Mouse (Mus musculus) thymus, postnatal 4 days (tissue): ENCODE results near the gene Foxa3.
A peak's percentile ranks its signal among the peaks of the same experiment; 100 is the strongest.

Experiments
- DNase-seq: peaks from one replicate; pipeline ENCODE4 v3.0.0; 2021

Foxa3 gene

DNA sequence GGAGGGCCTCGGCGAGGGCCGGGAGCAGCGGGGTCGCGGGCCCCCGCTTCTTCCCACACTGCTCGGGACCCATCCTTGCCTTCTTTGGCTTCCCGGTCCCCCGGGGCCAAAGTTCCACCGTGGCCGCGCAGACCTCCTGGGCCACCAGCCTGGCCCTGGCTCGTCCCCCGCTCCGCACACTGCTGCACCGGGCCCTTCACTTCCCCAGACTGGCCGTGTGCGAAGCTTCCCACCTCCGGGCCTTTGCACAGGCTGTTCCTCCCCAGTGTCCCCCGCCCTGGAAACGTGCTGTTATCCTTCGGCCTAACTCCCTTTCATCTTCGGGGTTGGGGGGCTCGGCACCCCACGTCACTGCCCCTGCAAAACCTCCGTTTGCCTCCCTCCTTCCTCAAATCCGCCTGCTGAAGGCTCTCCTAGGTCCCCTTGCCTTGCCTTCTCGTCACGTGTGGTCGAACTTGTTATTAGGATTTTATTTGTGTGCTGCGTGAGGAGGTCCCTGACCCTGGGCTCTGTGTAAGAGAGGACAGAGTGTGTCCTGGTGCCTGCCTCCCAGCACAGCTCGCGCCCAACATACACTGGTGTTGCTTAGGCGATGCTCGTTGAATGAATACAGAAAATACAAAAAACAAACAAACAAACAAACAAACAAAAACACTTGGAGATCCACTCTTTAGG, 1.4 kb upstream of the Foxa3 start:
- no peak for DNase-seq

DNA sequence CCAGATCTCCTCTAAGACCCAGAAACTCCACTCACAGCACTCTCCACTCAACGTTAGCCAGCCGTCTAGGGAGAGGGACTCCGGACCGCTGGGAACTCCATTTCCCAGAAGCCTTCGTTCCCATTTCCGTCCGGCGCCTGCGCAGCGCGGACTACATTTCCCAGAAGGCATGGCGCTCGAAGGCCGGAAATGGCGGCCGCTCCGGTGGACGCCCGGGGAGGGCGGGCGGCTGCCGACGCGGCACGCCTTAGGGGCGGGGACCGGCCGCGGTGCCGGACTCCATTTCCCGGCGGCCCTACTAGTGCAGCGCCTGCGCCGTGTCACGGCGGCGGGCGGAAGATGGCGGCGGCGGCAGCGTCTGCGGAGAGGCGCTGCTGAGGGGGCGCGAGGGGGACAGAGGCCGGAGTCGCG, 763 bp upstream of the Foxa3 start, which contains the start of gene Sympk:
TSS of gene Sympk (plus strand) at position 282 of the 411 bp plus-strand sequence.
- peak; percentile 95 for DNase-seq

DNA sequence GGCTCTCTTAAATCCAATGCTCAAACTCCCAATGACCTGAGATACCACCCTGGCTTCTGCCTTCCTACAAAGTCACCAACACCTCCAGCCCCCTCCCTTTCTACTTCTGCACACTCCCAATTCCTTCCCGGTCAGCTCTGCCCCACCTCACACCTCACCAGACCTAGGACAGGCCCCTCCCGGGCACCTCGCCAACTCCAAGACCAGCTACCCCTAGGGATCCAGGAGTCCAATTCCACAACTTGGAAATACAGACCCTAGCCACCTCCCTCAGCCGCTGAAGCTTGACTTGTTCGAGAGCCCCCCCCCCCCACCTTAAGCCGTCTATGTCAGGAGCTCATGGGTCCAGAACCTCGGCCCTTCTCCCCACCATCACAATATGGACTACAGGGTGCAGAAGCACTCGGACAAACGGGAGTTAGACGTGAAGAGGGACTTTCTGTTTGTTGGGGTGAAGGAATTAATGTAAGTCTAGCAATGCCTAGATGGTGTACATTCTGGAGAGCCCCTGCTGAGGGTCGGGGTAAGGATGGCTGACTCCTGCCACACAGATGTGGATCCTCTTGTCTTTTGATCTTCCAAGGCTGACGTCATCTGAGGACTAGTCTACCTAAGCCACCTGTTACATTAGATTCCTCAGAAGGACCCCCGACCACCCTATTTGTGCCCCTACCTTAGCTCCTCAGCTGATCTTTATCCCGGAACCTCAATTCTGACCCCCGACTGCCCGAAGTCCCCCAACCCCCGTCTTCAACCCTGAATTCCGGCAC, 964 bp downstream of the Foxa3 start:
- no peak for DNase-seq

DNA sequence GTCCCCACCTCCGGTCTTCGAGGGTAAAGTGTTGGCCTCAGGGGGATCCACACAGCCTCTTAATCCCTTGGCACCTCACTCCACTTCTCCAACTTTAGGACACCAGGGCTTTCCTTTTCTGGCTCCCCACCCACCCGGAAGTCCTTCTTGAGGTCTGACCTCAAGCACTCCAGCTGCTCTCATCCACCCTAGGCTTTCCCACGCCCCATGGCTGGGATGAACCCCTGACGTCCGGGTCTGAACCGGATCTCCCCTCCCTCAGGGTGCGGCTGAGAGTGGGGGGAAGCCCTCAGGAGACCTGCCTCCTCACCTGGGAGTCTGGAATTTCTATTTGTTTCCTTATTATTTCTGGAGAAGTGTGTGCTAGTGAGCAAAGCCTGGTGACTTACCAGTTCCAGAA, 2.3 kb downstream of the Foxa3 start:
- no peak for DNase-seq

DNA sequence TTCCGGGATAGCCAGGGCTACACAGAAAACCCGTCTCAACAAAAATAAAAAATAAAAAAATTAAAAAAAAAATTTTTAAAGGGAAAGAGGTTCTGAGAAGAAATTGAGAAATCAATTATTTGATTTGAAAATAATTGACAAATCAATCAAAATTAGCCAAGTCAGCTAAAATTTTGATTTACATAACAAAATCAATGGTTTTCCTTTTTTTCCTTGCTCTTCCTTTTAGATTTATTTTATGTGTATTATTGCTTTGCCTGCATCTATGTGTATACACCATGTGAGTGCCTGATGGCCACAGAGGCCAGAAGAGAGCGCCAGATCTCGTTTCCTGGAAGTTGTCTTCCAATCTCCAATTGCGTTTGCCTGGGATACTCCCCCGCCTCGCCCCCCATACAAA, 5.4 kb downstream of the Foxa3 start:
- DNase-seq: no peak

DNA sequence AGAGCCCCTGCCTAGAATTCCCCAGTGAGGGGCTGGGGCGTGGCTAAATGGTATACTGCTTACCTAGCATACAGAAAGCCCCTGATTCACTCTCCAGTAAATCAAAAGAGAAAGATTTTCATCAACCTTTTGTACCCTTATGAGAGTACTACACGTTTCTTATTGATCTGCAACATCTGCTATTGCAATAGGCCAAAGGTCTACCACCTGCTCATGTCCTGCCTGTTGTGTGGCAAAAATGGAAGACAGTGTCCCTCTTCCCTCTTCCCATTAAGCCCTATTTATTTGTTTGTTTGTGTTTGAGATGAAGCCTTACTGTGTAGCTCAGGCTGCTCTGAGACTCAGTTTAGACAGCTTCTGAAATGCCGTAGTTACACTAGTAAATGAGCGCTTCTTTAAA, 7.3 kb downstream of the Foxa3 start:
- DNase-seq: no peak

DNA sequence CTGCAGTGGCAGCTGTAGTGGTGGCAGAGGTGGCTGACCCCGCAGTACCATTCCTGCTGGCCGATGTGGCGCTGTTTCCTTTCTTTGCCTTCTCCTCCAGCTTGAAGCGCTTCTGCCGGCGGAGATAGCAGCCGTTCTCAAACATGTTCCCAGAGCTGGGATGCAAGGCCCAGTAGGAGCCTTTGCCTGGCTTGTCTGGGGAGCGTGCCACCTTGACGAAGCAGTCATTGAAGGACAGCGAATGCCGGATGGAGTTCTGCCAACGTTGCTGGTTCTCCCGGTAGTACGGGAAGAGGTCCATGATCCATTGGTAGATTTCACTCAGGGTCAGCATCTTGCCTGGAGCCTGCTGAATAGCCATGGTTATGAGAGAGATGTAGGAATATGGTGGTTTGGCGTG, 8.9 kb downstream of the Foxa3 start:
- no peak for DNase-seq

DNA sequence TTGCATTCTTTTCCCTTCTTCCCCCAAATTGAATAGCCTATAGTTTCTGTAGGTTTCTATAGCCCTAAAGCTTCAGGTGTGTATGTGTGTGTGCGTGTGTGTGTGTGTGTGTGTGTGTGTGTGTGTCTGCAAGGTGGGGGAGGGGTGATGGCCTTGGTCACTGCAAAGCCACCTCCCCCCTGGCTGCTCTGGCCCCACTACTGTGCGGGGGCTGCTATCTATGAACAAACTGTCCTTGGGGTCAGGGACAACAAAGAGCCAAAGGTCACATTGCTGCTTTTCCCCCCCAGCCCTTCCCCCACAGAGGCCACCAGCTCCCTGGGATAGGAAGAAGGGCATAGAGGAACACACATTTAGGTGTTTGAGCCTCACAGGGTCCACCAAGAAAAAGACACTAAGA, 10.5 kb downstream of the Foxa3 start:
- DNase-seq: no peak

DNA sequence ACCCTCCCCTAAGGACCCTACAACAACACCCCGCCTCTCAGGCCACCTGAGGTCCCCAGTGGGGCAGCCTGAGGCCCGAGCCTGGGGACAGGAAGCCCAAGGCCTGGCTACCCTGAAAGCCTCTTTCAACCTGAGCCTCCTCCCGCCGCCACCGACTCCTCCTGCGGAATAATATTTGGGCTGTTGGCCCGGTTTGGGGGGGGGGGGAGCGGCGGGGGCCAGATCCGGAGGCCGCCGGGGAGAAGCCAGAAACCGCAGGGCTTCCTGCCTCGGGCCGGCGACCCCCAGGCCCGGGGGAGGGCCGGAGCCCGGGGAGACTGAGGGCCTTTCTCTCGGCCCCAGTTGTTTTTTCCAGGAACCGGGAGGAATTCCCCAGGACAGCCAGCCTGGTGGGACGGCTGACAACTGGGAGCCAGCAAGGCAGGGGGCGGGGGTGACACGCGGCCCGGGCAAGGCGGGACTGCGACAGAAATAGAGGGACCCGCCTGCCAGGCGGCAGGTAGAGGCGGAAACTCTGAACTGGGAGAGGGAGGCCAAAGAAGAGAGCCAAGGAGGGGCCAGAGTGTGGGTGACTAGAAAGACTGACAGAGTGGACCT, 11.2 kb downstream of the Foxa3 start:
- DNase-seq: no peak

DNA sequence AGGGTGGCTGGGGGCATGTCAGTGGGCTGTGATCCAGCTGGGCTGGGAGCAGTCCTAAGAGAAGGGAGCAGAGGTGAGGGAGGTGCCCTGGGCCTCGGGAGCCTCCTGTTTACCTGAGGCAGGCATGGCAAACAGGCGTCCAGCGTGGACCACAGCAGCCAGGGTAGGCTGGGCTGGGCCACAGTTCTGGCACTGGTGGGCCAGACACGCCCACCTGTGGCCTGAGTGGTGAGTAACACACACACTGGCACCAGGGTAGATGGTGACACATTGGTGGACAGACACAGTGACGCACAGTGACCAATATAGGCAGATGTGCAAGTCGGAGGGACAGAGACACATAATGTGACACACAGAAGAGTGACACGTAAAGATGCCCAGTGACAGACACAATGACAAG, 12.8 kb downstream of the Foxa3 start:
- no peak for DNase-seq

DNA sequence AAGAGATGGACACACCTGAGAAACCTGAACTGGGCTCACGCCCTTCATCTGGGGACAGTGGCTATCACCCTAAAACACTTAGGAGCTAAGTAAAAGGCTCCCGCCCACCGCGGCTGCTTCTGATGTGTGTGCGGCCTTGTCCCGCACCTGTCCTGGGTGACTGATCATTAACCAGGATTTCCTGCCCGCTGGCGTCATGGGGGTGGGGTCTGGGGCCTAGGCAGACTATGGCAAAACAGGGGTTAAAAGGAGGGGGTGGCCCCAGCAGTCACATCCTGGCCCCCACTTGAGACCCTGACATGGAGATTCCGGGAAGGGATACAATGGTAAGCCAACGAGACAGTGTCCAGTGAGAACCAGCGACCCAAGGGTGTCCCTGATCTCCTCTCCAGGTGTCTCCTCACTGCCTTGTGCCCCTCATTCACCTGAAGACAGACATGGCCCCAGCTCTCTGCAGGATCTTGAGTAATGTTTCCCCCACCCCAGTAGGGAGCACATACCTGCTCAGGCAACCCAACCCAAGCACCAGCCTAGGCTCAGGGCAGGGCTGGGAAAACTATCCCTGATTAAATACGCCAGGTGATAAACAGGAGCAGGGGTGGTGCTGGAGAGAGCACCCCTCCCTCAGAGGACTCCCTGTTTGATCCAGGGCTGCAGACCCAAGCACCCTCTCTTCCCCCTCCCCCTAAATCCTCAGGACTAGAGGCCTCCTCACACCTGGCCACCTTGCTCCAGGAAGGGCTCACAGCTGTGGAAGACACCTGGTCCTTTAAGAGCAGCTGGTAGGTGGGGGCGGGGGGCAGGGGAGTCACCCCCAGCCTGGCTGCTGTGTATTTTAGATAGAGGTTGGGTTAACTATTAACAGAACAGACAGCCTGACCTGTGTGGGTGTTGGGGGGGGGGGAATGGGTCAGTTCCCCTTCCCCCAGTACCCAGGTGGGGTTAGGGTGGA, 16.0 kb downstream of the Foxa3 start:
- DNase-seq: no peak

DNA sequence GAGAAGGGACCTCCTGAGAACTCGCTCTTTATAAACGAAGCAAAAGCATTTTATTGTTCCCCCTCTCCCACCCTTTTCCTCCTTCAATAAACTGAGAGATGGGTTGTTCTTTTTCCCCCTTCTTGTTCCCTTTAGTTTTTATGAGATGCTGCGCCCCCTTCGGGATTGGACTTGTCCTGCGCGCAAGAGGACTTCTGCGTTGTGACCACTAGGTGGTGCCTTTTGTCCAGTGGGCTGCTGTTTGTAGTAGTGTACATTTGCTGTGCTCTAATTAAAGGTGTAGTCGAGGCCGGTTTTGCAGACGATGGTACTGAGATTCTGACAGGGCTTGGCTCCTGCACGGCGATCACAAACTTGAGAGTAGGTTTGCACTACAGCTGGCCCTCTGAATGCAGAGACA, 16.9 kb downstream of the Foxa3 start:
- peak; percentile 84 for DNase-seq

DNA sequence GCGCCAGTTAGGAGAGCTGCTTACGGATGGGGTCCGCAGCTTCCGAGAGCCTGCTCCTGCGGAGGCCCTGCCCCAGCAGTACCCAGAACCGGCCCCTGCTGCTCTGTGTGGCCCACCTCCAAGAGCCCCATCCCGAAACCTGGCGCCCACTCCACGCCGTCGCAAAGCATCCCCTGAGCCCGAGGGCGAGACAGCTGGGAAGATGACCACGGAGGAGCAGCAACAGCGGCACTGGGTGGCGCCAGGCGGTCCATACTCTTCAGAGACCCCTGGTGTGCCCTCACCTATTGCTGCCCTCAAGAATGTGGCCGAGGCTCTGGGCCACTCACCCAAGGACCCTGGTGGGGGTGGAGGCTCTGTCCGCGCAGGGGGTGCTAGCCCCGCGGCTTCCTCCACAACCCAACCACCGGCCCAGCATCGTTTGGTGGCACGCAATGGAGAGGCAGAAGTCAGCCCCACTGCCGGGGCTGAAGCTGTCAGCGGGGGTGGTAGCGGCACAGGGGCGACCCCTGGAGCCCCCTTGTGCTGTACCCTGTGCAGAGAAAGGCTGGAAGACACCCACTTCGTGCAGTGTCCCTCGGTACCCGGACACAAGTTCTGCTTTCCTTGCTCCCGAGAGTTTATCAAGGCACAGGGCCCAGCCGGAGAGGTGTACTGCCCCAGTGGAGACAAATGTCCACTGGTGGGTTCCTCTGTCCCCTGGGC, 17.8 kb downstream of the Foxa3 start:
- no peak for DNase-seq

DNA sequence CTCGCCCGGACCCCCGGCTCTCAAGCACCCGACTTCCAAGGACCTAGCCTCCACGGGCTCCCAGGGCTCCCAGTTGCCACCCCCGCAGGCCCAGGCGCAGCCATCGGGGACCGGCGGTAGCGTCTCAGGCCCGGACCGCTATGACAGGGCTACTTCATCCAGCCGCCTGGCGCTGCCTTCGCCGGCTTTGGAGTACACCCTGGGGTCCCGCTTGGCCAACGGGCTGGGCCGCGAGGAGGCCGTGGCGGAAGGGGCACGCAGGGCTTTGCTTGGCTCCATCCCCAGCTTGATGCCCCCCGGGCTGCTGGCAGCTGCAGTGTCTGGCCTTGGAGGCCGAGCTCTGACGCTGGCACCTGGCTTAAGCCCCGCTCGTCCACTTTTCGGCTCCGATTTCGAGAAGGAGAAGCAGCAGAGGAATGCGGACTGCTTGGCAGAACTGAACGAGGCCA, 18.7 kb downstream of the Foxa3 start:
- DNase-seq: no peak

DNA sequence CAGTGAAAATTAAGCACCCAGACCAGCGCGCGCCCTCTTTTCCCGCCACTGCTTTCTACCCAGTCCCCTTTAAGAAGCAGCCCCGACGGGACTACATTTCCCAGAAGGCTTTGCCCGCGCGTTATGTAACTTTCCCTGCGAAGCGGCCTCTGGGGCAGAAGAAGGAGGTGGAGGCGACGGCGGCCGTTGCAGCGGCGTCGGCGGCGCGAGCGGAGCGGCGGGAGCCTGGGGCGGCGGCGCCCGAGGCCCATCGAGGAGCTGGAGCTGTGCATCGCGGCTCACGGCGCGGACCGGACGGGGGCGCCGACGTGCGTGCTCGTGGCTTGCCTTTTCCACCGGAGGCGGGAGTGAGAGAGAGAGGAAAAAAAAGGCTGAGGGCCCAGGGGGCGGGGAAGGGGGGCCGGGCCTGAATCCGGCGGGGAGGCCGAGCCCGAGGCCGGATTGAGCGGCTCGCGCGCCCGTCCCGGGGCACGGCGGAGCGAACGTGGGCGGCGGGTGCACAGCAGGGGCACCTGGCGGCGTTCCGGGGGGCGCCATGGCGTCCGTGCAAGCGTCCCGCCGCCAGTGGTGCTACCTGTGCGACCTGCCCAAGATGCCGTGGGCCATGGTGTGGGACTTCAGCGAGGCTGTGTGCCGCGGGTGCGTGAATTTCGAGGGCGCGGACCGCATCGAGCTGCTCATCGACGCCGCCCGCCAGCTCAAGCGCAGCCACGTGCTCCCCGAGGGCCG, 19.3 kb downstream of the Foxa3 start, which contains the start of gene Irf2bp1:
TSS of gene Irf2bp1 (plus strand) at position 143 of the 729 bp plus-strand sequence.
- DNase-seq: peak; percentile 92

DNA sequence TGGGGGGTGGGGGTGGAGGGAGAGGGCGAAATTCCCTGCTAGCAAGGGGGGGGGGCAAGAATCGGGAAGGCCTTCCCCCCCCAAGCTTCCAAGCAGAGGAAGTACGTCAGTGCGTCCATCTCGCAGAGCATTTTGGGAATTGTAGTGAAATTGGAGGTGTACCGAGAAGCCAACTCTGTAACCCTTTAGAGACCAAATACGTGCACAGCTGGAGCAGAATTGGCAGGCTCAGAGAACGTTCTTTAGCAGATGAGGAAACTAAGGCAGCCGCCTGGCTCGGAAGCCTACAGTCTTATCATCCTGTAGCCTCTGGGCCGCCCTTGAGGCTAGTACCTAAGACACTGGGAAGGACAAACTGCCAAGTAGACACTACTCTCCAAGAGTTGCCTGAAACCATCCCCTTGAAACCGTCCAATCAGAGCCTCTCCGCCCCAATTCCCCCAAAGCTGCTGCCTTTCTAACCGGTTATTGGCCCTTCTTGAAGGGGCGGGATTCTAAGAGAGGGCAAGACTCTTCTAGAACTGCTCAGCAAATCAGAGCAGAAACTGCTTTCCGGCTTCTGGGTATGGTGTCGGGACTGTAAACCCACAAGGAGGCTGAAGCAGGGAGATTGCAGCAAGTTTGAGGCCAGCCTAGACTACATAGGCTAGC, 20.4 kb downstream of the Foxa3 start:
- DNase-seq: peak; percentile 65

DNA sequence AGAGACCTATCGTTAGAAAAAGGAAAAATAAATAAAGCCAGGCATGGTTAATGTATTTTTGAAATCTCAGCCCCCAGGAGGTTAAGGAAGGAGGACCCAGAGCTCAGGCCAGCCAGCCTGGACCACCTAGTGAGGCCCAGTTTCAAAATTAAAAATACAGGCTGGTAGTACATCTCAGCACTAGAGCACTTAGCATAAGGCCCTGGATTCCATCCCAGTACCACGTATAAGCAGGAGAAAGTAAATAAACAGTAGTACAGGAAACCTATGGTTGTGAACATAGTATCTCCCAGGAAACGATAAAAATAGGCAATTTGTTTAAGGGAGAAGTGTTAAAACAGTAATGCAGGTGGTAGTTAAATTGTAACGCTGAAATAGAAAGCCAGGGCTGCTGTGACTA, 21.2 kb downstream of the Foxa3 start:
- no peak for DNase-seq

DNA sequence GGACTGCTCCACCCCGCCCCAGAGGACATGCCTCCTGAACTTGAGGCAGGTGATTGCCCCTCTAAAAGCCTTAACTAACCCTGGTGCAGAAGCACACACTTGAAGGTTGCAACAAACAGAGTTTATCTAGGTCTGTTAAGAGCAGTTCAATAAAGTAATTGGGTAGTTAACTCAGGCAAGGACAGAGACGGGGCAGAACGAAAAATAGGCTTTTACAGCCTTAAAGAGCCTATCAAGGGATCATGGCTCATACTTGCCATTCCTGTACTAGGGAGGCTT, 21.6 kb downstream of the Foxa3 start:
- no peak for DNase-seq

DNA sequence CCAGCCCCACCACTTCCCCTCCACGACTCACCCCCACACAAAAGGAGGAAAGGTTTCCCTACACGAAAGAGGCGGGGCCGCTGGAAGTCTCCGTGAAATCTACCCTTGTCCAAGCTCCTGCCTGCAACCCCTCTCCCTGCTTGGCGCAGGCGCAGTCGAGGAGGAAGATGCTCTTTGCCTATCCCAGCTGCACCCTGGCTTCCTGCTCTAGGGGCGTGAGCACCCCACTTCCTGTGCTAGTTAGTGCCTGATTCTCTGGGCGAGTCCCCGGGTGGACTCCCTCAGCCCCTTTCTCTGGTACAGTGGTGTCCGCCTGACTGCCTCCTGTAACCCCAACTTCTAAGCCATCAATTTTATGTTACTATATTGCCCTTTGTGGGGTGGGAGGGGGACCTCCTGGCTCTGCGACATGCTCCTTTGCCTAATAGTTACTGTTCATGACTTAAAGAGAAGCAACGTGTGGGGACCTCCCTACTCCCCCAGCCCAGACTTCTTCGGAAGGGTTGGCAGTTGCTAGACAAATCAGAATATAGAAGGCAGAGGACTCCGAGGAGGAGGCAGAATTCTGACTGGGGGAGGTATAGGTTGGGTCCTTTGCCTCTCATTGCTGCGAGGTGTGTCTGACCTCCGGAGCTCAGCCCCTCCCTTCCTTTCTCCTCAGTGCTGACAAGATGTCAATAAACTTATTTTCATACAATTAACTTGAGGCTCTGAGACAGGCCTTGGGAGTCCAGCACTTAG, 22.1 kb downstream of the Foxa3 start:
- peak; percentile 95 for DNase-seq

DNA sequence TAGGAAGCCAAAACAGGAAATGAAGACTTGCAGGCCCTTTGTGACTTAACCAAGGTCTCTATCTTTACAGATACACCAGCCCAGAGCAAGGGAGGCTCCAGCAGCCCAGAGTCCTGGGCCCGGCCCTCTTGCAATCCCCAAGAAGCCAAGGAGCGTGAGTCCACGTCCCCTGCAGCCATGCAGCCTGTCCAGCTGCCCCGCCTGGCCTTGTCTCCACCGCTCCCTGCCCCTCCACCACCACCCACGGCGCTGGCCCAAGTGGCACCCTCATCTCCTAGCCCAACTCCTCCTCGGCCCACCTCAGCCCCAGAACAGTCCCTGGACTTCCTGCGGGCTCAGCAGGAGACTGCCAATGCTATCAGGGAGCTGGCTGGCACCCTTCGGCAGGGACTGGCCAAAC, 22.9 kb downstream of the Foxa3 start:
- peak; percentile 61 for DNase-seq
